Mouse (Mus musculus) cerebellum, adult 11 months (tissue): Measurements from ENCODE around the gene Acrv1.
A peak's percentile ranks its signal among the peaks of the same experiment; 100 is the strongest.
"Not testable (repeated sequence)": the region's sequence is repeated elsewhere in the genome, so short reads cannot be mapped to it uniquely, and the experiment has no call there.

Experiments used
- DNase-seq: peaks from one replicate; pipeline ENCODE4 v3.0.0; 2022

Gene Acrv1

GRCm38 (mm10) chr9:36692920-36693319 lies at the start of gene Acrv1:
Gene Acrv1 (plus strand): TSS chr9:36693220.
- DNase-seq: no peak

- DNase-seq: not testable (repeated sequence)
Observed at GRCm38 (mm10) chr9:36643276-36643675, 49.7 kb upstream of the Acrv1 start, which contains the start of gene A630095E13Rik. Gene A630095E13Rik (minus strand): TSS chr9:36643376.

- DNase-seq: no peak
Observed at GRCm38 (mm10) chr9:36681424-36681823, 11.6 kb upstream of the Acrv1 start.

GRCm38 (mm10) chr9:36687329-36687728 lies 5.7 kb upstream of the Acrv1 start:
- no peak for DNase-seq

- DNase-seq: no peak
Observed at GRCm38 (mm10) chr9:36694276-36694675, 1.3 kb downstream of the Acrv1 start.

- DNase-seq: no peak
Observed at GRCm38 (mm10) chr9:36705923-36706322, 12.9 kb downstream of the Acrv1 start.

GRCm38 (mm10) chr9:36707304-36707703 lies 14.3 kb downstream of the Acrv1 start:
- DNase-seq: no peak

- no peak for DNase-seq
Observed at GRCm38 (mm10) chr9:36716624-36717023, 23.6 kb downstream of the Acrv1 start.

- DNase-seq: peak; percentile 88
Observed at GRCm38 (mm10) chr9:36726131-36727033, 33.4 kb downstream of the Acrv1 start.

GRCm38 (mm10) chr9:36727034-36727755 lies 34.2 kb downstream of the Acrv1 start, which contains the start of gene Chek1:
Gene Chek1 (minus strand): TSS chr9:36727065.
- no peak for DNase-seq
